Mouse (Mus musculus) left cerebral cortex, adult 2 months (tissue): ENCODE measurements around the gene Hoxa3. TPM values are rescaled to one million over a fixed set of nuclear protein-coding genes. Genes with fewer than 3 reads are reported as not detected.

ENCODE experiments used
- DNase-seq, 2 experiments: peaks; one replicate each; pipeline ENCODE4 v3.0.0; 2021 to 2022; ENCODE audit warnings: low spot score in 2 of 2, mixed read lengths in 1 of 2; ENCODE audit errors: extremely low spot score in 1 of 2
- H3K27ac ChIP-seq: fragments of 200-600 bp; 2 replicates; pipeline ENCODE4 v1.8.1; 2022
- H3K4me3 ChIP-seq: fragments of 200-600 bp; 2 replicates; pipeline ENCODE4 v1.8.1; 2022
- CTCF ChIP-seq: fragments of 200-600 bp; IDR thresholded peaks from 2 replicates; pipeline ENCODE4 v1.8.1; 2022; ENCODE audit warnings: antibody characterized with exemption, mild to moderate bottlenecking, moderate library complexity
- intact Hi-C: fragments of 180-260 bp; cut with DNase I; formaldehyde crosslinking; loops from one replicate; pipeline ENCODE4 v1.15.1; 2025
- total RNA-seq, 2 experiments: library from RNA; stranded (reverse); gene quantifications; 2 replicates each; pipeline ENCODE4 v1.2.3; 2021

Hoxa3 gene
- total RNA-seq, 2 experiments from 2014 or later: not detected

DNA sequence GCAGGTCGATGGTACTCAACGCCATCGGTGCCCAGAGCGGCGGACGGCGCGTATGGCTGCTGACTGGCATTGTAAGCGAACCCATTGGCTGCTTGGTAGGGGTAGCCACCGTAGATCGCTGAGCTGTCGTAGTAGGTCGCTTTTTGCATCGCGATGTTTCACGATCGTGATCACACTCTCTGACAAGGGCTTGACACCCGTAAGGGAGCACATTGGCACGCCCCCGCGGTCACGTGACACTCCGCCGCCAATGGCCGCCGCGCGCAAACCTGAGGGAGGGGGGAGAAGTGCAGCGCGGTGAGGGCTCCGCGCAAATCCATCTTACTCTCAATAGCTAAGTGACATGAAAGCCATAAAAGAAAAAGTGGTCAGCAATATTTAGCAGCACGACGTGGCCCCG is 40.6 kb downstream of the Hoxa3 start:
- no peak overlapping the region for H3K4me3 ChIP-seq

DNA sequence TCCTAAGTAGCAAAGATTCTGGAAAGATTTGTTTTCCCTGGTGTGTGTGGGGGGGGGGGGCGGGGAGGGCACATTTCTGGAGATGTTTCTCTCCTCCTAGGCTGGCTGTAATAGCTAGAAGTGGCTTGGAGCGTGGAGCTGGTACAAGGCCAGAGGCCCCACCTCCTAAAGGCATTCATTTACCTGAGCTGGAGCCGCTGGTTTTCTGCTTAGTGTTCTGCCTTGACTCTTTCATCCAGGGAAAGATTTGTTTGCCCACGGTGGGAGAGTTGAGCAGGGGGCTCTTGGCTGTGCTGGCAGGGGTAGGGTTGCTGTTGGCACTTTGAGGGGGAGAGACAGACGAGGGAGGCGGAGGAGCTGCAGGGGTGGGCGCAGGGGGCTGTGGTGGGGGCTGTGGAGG is 41.2 kb downstream of the Hoxa3 start:
- no peak for DNase-seq
- intact Hi-C loops: no loop called here
- no peak for TF ChIP-seq CTCF
- no peak overlapping the region for H3K27ac ChIP-seq
- H3K4me3 ChIP-seq: no peak overlapping the region

More for the DNA sequence above, 40.6 kb downstream of the Hoxa3 start:
- H3K27ac ChIP-seq: no peak overlapping the region
- intact Hi-C loops: no loop called here
- no peak for TF ChIP-seq CTCF
- DNase-seq: no peak

DNA sequence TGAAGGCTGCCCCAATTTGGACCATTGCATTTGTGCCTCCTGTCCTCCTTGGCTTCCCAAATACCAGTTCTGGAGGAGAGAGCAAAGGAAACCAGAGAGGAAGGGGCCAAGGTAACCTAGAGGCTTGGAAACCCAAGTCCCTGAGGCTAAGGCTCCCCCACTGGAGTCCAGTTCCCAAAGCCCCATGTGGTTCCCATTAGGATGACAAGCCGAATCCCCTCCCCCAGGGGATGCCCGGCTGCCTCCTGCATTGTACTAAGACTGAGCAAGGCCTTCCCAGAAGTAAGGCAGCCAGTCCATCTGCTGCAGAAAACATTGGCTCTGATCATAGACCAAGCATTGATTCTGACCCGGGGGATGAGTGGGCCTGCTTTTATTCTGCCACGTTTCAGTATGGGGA is 41.8 kb downstream of the Hoxa3 start:
- no peak for TF ChIP-seq CTCF
- no peak for DNase-seq
- no peak overlapping the region for H3K4me3 ChIP-seq
- no peak overlapping the region for H3K27ac ChIP-seq
- intact Hi-C loops: no loop called here

DNA sequence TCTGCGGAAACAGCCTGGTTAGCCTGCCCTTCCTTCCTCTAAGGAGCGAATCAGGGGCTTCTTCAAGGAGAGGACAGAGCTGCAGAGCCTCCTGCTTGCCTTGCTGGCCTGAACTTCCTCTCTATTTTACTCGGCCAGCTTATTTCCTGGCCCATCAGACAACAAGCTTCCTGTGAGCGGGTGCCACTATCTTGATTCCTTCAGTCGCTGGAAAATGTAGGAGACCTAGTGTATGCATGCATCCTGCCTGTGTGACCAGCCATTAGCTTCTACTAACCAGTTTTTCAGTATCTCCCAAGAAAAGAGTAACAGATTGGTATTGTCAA is 42.3 kb downstream of the Hoxa3 start:
- no peak for TF ChIP-seq CTCF
- intact Hi-C loops: no loop called here
- Histone ChIP-seq H3K4me3 (no peak overlapping the region), H3K27ac (no peak overlapping the region)
- no peak for DNase-seq

DNA sequence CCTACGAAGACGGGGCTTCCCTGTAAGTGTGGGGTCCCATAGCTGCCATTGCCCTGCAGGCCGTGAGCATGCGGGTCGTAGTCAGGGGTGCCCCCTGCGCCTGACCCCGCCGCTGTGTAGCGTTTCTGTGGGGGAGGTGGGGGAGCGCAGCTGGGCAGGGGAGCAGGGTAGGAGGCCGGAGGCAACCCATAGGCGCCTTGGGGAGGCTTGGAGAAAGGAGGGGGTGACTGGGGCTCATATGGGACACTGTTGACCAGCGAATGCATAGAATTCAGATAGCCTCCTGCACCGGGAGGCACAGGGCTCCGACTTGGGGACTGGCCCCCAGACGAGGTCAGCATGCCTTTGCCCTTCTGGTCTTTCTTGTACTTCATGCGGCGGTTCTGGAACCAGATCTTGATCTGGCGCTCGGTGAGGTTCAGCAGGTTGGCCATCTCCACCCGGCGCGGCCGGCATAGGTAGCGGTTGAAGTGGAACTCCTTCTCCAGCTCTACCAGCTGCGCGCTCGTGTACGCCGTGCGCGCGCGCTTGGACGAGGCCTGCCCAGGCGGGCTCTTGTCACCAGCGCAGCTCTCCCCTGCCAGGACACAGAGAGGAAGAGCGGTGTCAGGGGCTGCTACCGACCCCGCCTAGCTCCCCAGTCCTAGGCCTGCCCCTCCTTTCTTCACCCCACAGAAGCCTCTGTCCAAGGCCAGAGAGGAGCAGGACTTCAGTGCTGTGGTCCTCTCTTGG is 42.8 kb downstream of the Hoxa3 start:
- Histone ChIP-seq H3K4me3 (no peak overlapping the region), H3K27ac (no peak overlapping the region)
- no peak for TF ChIP-seq CTCF
- intact Hi-C loops: no loop called here
- no peak for DNase-seq

DNA sequence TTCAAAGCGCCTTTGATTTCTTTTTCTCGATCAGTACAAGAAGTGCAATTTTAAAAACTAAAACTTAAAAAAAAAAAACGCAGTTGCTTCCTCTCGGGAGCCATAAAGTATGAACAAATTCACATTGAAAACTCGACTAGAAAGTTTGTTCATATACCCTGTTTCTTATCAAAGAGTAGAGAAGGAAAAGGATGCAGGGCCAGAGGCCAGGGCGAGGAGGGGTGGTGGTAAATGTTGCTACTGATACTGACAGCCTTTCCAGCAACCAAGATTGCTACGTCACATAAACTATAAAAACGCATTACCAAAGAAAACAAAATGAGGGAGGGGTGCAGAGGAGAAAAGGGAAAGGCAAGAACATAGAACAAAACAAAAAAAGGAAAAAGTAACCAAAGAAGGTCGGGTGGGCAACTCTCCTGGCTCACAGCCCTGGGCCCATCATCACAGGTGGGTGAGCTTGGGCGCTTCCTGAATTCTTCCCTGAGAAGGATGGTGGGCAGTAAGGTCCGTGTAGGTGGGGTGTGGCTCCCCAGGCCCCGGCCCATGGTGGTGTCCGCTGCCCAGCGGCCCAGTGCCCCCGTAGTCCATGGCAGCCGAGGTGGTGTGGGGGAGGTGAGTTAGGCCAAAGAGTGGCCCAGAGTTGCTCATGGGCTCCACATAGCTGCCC is 43.5 kb downstream of the Hoxa3 start:
- Histone ChIP-seq H3K4me3 (no peak overlapping the region), H3K27ac (no peak overlapping the region)
- intact Hi-C loops: loop anchor here (5.0 kb wide), 1 partner anchor 992 kb away; no protein-coding TSS in a partner anchor
- no peak for TF ChIP-seq CTCF
- DNase-seq: no peak

DNA sequence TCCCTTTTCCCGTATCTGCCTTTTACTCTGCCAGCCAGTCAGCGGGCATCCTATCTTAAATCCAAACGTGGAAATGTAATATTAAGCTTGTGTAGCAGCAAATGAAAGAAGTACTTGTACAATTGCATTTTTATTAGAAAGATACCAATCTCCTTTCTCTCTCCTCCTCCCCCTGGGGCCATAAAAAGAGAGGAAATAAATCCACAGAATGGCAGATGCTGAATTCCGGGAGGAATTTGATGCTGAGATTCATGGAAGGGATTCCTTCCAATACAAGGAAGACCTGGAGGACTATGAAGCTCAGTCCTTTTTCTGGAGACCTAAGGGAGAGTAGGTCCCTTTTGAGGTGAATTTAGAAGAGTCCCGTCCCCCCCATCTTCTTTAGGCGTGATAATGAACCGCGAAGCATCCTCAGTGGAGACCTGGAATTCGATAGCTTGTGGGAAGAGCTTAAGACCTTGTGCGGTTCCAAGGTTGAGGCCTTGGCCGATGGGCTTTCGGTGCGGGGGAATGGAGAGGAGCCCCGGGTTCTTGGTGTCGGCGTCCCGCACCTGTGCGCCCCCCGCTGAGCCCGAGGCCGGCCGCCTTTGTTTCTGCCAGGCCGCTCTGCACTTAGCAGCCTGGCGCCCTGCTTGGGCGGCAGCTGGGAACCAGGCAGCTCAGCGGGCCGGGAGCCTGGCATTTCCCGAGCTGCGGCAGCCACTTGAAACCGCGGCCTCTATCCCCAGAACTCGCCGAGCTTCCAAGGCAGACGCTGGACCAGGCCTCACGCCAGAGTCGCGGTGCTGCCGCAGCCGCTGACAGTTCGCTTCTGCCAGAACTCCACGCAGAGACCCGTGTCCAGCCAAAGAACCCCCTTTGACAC is 44.7 kb downstream of the Hoxa3 start:
- Histone ChIP-seq H3K4me3 (no peak overlapping the region), H3K27ac (no peak overlapping the region)
- intact Hi-C loops: loop anchor here (5.0 kb wide), 1 partner anchor 991 kb away; no protein-coding TSS in a partner anchor
- no peak for TF ChIP-seq CTCF
- no peak for DNase-seq

DNA sequence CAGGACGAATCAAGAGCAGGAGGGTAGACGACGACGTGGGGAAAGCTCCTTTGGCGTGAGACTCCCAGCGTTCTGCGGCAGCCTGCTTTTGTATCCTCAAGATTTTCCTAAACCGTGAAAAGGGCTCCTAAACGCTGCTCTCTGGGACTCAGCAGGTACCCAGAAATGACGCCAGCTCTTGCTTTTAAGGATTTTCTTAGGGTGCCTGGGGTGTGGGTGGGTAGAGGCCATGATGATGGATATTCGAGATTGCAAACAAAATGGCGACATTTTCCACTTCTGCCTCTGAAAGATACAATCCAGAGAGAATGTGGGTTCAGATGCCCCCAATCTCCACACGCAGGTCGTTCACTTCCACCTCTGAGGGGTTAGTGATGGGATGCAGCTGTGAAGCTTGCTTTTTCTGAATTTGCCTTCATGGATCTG is 45.4 kb downstream of the Hoxa3 start:
- TF ChIP-seq CTCF: no peak
- Histone ChIP-seq H3K4me3 (no peak overlapping the region), H3K27ac (no peak overlapping the region)
- no peak for DNase-seq
- intact Hi-C loops: loop anchor here (5.0 kb wide), 1 partner anchor 990 kb away; no protein-coding TSS in a partner anchor

DNA sequence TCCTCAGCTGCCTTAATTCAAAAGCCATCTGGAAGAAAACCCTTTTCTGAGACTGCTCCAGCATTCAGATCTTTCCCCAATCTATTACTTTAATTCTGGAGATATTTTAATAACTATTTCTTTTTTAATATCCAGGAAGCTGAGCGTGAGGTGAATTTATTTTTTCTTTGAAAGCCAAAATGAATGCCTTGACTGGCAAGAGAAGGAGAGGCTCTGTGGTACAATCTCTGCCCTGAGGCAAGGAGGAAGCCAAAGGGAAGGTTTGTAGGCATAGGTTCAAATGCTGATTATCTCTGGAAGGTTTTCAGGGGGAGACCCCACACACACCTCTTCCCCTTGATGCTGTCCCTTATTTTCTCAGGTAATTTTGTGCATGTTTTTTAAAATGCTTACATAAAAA is 46.0 kb downstream of the Hoxa3 start:
- TF ChIP-seq CTCF: no peak
- Histone ChIP-seq H3K27ac (no peak overlapping the region), H3K4me3 (no peak overlapping the region)
- DNase-seq: no peak
- intact Hi-C loops: loop anchor here (5.0 kb wide), 1 partner anchor 990 kb away; no protein-coding TSS in a partner anchor

DNA sequence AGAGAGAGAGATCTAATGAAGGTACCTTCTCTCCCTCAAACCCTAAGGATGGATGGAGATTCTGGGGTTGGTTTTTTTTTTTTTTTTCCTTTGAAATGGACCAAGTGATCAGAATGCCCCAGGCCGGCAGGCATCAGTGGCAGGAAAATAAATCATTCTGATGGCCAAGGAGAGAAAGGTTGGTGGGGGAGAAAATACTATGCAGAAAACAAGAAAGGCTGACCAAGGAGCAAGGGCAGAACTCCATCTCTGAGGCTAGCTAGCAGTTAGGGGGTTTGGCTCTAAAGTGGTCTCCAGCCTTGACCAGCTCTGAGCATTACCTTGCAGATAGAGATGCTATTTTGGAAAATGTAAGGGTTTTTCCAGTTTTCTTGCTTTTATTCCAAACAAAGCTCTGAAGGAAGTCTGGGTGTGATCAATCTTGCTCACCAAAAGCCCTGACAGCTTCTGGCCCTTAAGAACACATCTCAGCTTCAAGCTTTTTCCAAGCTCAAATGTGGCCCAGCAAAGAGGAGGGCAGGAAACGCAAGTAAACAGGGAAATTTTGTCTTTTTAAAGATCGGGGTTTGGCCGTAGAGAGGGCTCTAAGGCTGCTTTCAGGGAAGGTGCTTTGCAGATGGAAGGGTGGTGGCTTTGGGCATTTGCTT is 46.6 kb downstream of the Hoxa3 start:
- no peak overlapping the region for H3K27ac ChIP-seq
- DNase-seq: no peak
- intact Hi-C loops: loop anchor here (5.0 kb wide), 1 partner anchor 989 kb away; no protein-coding TSS in a partner anchor
- H3K4me3 ChIP-seq: no peak overlapping the region
- TF ChIP-seq CTCF: no peak

DNA sequence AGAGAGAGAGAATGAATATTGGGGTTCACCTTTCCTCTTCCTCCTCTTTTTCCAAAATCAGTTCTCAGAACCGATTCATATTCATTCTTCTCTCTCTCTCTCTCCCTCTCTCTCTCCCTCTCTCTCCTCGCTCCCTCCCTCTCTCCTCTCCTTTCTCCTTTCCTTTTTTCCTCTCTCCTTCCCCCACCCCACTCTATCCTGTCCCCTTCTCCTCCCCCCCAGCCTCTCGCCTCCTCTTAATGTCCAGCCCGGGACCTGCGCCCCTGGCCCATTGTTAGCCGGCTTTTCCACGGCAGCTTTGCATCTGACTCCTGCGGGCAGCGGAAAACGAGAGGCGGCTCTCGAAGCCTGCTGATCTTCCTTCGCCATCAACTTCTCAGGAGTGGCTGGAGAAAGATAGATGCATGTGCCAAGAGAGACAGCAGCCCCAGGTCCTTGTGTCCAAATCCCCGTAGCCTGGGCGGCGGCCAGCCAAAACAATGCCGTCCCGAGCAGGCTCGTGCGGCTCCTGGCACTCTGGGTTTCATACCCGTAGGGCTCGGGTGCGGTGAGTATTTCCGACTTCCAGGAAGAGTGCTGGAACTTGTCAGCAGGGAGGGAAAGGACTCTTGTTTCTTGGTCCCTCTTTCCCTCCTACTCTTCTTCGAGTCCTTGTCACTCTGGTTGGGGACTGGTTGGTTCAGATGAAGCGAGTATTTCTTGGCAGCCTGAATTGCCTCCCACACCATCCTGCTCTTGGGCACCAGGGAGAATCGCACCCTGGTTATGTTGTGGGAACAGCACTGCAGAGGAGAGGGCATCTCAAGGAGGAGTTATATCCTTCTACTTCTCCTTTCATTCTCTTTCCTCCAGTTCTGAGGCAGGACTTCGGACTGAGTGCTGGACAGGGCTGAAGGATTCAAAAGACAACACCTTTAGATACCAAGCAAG is 47.4 kb downstream of the Hoxa3 start:
- Histone ChIP-seq H3K4me3 (no peak overlapping the region), H3K27ac (no peak overlapping the region)
- intact Hi-C loops: loop anchor here (5.0 kb wide), 1 partner anchor 988 kb away; no protein-coding TSS in a partner anchor
- no peak for DNase-seq
- no peak for TF ChIP-seq CTCF
